Mouse (Mus musculus): ENCODE measurements around the gene Htra2. TPM values are rescaled to one million over a fixed set of nuclear protein-coding genes. Genes with fewer than 3 reads are reported as not detected.
A peak's percentile ranks its signal among the peaks of the same experiment; 100 is the strongest.

Htra2 gene
- polyA plus RNA-seq, 2 experiments, result 54.3 to 80.9 TPM

DNA sequence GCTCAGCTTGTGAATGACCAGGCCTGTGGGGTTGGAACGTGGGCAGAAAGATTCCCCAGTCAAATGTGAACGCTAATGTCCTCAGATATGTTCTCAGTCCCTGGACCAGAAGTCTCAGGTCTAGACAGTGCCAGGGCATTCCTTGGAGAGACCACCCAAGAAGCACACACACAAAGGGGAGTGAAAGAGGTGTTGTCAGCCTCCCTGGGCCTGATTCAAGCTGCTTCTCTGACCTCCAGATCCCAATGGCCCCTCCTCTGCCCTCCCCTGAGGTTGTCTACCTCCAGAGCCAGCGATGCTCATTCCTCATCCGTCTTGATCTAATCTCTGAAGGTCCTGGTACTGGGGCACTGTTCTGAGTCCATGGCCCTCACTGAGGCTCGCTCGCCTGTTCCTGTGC lies 11.5 kb downstream of the Htra2 start:
- Histone ChIP-seq H3K36me3 (replicated peaks; ENCODE audit: control insufficient read depth, insufficient read depth, low read depth) (no peaks in the 10 kb centered on the region), H3K9me3 (ENCODE audit: control insufficient read depth, low read length) (no peaks in the 10 kb centered on the region), H3K4me1 (replicated peaks; ENCODE audit: control insufficient read depth in 2 of 2, insufficient read depth in 2 of 2, low read length in 1 of 2) (peaks cover 12 to 20% of the 10 kb centered on the region in 2 experiments), H3K4me3 (ENCODE audit: insufficient read depth in 1 of 2, low read depth in 2 of 2, low read length in 2 of 2) (no peak overlapping the region), H3K27ac (no peak overlapping the region), H3K4me2 (ENCODE audit: low read depth) (no peak overlapping the region), H3K9ac (replicated peaks) (no peak overlapping the region), H3K27me3 (ENCODE audit: control insufficient read depth, insufficient read depth, low read length) (no peaks in the 10 kb centered on the region)
- ATAC-seq (ENCODE audit: insufficient read depth), result no peak
- TF ChIP-seq EP300 (IDR thresholded peaks at IDR 0.05; ENCODE audit: low read depth), result no peak
- TF ChIP-seq CTCF (IDR thresholded peaks at IDR 0.05; ENCODE audit: low read depth), result no peak
- no peak for DNase-seq (ENCODE audit: low read depth in 3 of 3, low spot score in 3 of 3)
- WGBS (ENCODE audit: insufficient replicate concordance), result 63% methylated on average over 6 of the region's 6 CpGs

DNA sequence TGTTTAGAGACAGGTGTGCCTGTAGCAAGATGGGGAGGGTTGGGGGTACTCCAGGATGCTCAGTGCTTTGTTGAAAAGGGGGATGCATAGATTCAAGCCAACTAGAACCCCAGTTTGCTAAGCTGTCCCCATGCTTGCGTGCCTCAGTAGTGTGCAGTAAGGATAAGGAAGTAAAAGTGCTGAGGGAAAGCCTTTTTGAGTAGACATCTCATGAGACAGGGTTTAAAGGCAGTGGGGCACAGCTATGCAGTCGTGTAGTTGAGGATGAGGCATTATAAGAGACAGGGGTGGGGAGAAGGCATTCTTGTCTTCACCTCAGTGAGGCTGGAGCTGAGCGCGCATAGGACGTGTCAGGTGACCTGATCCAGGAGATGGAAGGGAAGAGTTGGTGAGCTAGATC lies 14.5 kb downstream of the Htra2 start:
- Histone ChIP-seq H3K9ac (replicated peaks) (no peak overlapping the region), H3K4me1 (replicated peaks; ENCODE audit: control insufficient read depth in 2 of 2, insufficient read depth in 2 of 2, low read length in 1 of 2) (peaks cover 19 to 25% of the 10 kb centered on the region in 2 experiments), H3K36me3 (replicated peaks; ENCODE audit: control insufficient read depth, insufficient read depth, low read depth) (no peaks in the 10 kb centered on the region), H3K4me2 (ENCODE audit: low read depth) (no peak overlapping the region), H3K9me3 (ENCODE audit: control insufficient read depth, low read length) (no peaks in the 10 kb centered on the region), H3K27me3 (ENCODE audit: control insufficient read depth, insufficient read depth, low read length) (no peaks in the 10 kb centered on the region), H3K27ac (no peak overlapping the region), H3K4me3 (ENCODE audit: insufficient read depth in 1 of 2, low read depth in 2 of 2, low read length in 2 of 2) (no peak overlapping the region)
- TF ChIP-seq CTCF (IDR thresholded peaks at IDR 0.05; ENCODE audit: low read depth) (no peak), EP300 (IDR thresholded peaks at IDR 0.05; ENCODE audit: low read depth) (no peak)
- no peak for ATAC-seq (ENCODE audit: insufficient read depth)
- WGBS (ENCODE audit: insufficient replicate concordance), result 78% methylated on average over 5 of the region's 5 CpGs
- DNase-seq (ENCODE audit: low read depth in 3 of 3, low spot score in 3 of 3), result no peak

- peak overlapping the region; percentile 54 for H3K9ac ChIP-seq (replicated peaks)
- WGBS (ENCODE audit: insufficient replicate concordance), result 13% methylated on average over 24 of the region's 24 CpGs
- TF ChIP-seq CTCF (IDR thresholded peaks at IDR 0.05; ENCODE audit: low read depth) (no peak), EP300 (IDR thresholded peaks at IDR 0.05; ENCODE audit: low read depth) (peak; percentile 55)
Measured at GRCm38 (mm10) chr6:83038496-83039012, 16.5 kb downstream of the Htra2 start.

GRCm38 (mm10) chr6:83037188-83037587 lies 17.9 kb downstream of the Htra2 start:
- no peak for TF ChIP-seq CTCF (IDR thresholded peaks at IDR 0.05; ENCODE audit: low read depth)
- no peak for TF ChIP-seq EP300 (IDR thresholded peaks at IDR 0.05; ENCODE audit: low read depth)
- Histone ChIP-seq H3K27ac (no peak overlapping the region), H3K4me3 (ENCODE audit: insufficient read depth in 1 of 2, low read depth in 2 of 2, low read length in 2 of 2) (no peak overlapping the region), H3K9ac (replicated peaks) (no peak overlapping the region), H3K27me3 (ENCODE audit: control insufficient read depth, insufficient read depth, low read length) (no peaks in the 10 kb centered on the region; the same call in 1 of the 2 replicates), H3K4me1 (replicated peaks; ENCODE audit: control insufficient read depth in 2 of 2, insufficient read depth in 2 of 2, low read length in 1 of 2) (peaks cover 26 to 32% of the 10 kb centered on the region in 2 experiments), H3K4me2 (ENCODE audit: low read depth) (no peak overlapping the region), H3K9me3 (ENCODE audit: control insufficient read depth, low read length) (no peaks in the 10 kb centered on the region), H3K36me3 (replicated peaks; ENCODE audit: control insufficient read depth, insufficient read depth, low read depth) (0 out of 2 replicates have a peak, but pooled peaks cover under 1% of the 10 kb centered on the region)
- DNase-seq (ENCODE audit: low read depth in 3 of 3, low spot score in 3 of 3), result no peak
- ATAC-seq (ENCODE audit: insufficient read depth), result no peak
- 76% methylated on average over 8 of the region's 8 CpGs for WGBS (ENCODE audit: insufficient replicate concordance)

More at GRCm38 (mm10) chr6:83038496-83039012, 16.5 kb downstream of the Htra2 start:
- ATAC-seq (ENCODE audit: insufficient read depth), result peak; percentile 99
- H3K9me3 ChIP-seq (ENCODE audit: control insufficient read depth, low read length), result no peaks in the 10 kb centered on the region
- H3K4me1 ChIP-seq (replicated peaks; ENCODE audit: control insufficient read depth in 2 of 2, insufficient read depth in 2 of 2, low read length in 1 of 2), result peaks cover 24 to 28% of the 10 kb centered on the region in 2 experiments
- peak; percentile 88 to 93 (median 89) for DNase-seq (ENCODE audit: low read depth in 3 of 3, low spot score in 3 of 3)
- peak overlapping the region; percentile 96 for H3K27ac ChIP-seq
- H3K27me3 ChIP-seq (ENCODE audit: control insufficient read depth, insufficient read depth, low read length), result no peaks in the 10 kb centered on the region; the same call in 1 of the 2 replicates
- peak overlapping the region; percentile 63 for H3K4me2 ChIP-seq (ENCODE audit: low read depth)
- no peaks in the 10 kb centered on the region for H3K36me3 ChIP-seq (replicated peaks; ENCODE audit: control insufficient read depth, insufficient read depth, low read depth)
- peak overlapping the region in 1 of 2 experiments; percentile 25; a peak in 2 of 4 replicates for H3K4me3 ChIP-seq (ENCODE audit: insufficient read depth in 1 of 2, low read depth in 2 of 2, low read length in 2 of 2)

DNA sequence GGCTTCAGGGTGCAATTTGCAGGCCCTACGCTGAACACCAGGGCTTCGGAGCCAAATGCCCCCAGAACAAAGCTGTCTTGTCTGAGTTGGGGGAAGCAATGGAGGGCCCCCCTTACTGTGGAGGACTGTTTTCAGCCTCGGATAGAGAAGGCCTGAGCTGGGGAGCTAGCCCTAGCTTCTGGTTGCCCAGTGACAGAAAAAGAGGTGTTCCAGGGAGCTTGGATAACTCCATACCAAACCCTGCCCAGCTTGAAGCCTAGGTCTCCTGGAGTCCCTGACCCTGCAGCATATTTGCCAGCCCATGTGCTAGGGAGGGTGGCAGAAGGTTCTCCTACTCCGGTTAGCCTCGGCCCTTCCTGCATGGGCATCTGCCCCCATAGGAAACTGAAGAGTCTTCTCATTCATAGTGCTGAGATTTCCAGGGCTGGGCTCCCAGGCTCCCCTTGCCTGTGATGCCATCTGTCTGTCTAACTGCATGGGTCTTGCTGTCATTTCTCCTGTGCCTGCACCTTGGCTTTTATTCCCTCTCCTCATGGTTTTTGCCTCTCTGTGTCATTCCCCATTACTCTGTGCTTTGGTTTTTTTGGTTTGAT lies 20.5 kb downstream of the Htra2 start:
- Histone ChIP-seq H3K27ac (no peak overlapping the region), H3K4me1 (replicated peaks; ENCODE audit: control insufficient read depth in 2 of 2, insufficient read depth in 2 of 2, low read length in 1 of 2) (peaks cover 26 to 27% of the 10 kb centered on the region in 2 experiments), H3K9me3 (ENCODE audit: control insufficient read depth, low read length) (no peaks in the 10 kb centered on the region), H3K9ac (replicated peaks) (no peak overlapping the region), H3K27me3 (ENCODE audit: control insufficient read depth, insufficient read depth, low read length) (no peaks in the 10 kb centered on the region; the same call in 1 of the 2 replicates), H3K4me3 (ENCODE audit: insufficient read depth in 1 of 2, low read depth in 2 of 2, low read length in 2 of 2) (peak overlapping the region in 1 of 2 experiments; percentile 82; a peak in 1 of 4 replicates), H3K4me2 (ENCODE audit: low read depth) (peak overlapping the region; percentile 94), H3K36me3 (replicated peaks; ENCODE audit: control insufficient read depth, insufficient read depth, low read depth) (peaks cover 17% of the 10 kb centered on the region)
- 73% methylated on average over 5 of the region's 5 CpGs for WGBS (ENCODE audit: insufficient replicate concordance)
- TF ChIP-seq CTCF (IDR thresholded peaks at IDR 0.05; ENCODE audit: low read depth) (no peak), EP300 (IDR thresholded peaks at IDR 0.05; ENCODE audit: low read depth) (no peak)
- ATAC-seq (ENCODE audit: insufficient read depth), result no peak
- no peak for DNase-seq (ENCODE audit: low read depth in 3 of 3, low spot score in 3 of 3)
